Mouse (Mus musculus) erythroblast, embryonic 14.5 days (primary cell): ENCODE data around the gene Trak1. TPM values are rescaled to one million over a fixed set of nuclear protein-coding genes. Genes with fewer than 3 reads are reported as not detected.

Source experiments
- H3K27me3 ChIP-seq: 2 replicates; pipeline ENCODE4 v1.6.1; 2012; ENCODE audit warnings: inconsistent platforms; ENCODE audit not compliant: control insufficient read depth
- H3K36me3 ChIP-seq: 2 replicates; pipeline ENCODE4 v1.6.1; 2012; ENCODE audit warnings: mild to moderate bottlenecking, inconsistent platforms; ENCODE audit not compliant: control insufficient read depth
- H3K4me1 ChIP-seq: 2 replicates; pipeline ENCODE4 v1.6.1; 2012; ENCODE audit warnings: inconsistent platforms; ENCODE audit not compliant: control insufficient read depth
- H3K4me3 ChIP-seq: replicated peaks from 2 replicates; pipeline ENCODE3; 2012; ENCODE audit warnings: moderate library complexity, mild to moderate bottlenecking, inconsistent platforms
- H3K9me3 ChIP-seq: 2 replicates; pipeline ENCODE4 v1.6.1; 2012; ENCODE audit warnings: low read length, inconsistent platforms, mixed read lengths; ENCODE audit not compliant: control insufficient read depth
- GATA1 ChIP-seq: IDR thresholded peaks from 2 replicates; pipeline ENCODE4 v1.6.1; 2012; ENCODE audit warnings: low read length, inconsistent platforms, mixed read lengths
- TAL1 ChIP-seq: IDR thresholded peaks from 3 replicates; pipeline ENCODE4 v1.6.1; 2012; ENCODE audit warnings: low read length, inconsistent platforms, mixed read lengths
- polyA plus RNA-seq: library from polyadenylated mRNA; stranded (reverse); fragments of >175 nt; gene quantifications from 2 replicates; pipeline ENCODE4 v1.2.3, GENCODE M21; 2012

The Trak1 gene
- polyA plus RNA-seq, 1 experiment = 1.2 TPM

DNA sequence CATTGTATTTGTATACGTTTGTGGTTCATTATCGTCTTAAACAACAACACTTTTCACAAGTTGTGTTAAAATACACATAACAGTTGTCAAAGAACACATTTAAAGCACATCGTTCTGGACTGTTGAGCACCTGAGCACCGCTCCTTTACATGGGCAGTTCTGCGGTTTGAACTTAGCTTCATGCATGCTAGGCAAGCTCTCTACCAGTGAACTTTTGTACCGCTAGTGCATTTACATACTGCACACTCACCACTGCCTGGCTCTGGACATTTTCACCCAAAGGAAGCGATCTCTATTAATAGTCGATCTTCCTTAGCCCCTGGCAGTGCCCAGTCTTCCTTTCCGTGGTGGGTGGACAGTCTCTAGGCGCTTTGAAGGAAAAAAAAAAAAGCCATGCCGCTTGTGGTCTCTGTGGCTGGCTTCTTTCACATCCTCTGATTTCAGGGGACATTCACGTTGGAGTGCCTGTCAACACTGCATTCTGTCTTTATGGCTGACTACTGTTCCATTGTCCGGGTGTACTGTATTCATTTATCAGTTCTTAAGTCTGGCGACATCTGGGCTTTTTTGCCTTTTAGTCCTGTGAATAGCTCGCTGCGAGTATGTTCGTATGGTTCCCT lies 84.5 kb downstream of the Trak1 start:
- H3K27me3 ChIP-seq = no peaks in the 10 kb centered on the region
- H3K4me3 ChIP-seq = no peak overlapping the region
- no peaks in the 10 kb centered on the region for H3K36me3 ChIP-seq
- H3K9me3 ChIP-seq = no peaks in the 10 kb centered on the region
- TF ChIP-seq GATA1 = no peak
- TF ChIP-seq TAL1 = no peak
- H3K4me1 ChIP-seq = peaks cover 16% of the 10 kb centered on the region

DNA sequence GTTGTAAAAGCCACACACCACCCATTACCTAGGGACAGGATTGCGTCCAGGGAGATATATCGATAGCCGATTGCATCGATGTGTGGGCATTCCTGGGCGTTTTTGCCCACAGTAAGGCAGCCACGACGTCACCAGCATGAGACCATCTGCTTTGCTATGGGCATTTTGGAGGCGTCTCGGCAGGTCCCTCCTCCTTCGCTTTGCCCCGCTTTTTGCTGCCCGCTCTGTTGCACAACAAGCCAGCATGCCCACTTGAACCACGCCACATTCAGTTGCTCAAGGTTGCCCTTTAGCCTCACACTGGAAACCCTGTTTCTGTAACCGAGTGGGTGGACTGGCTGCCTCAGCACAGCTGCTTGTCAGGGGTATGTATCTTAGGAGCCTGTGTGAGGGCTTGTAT lies 85.3 kb downstream of the Trak1 start:
- no peaks in the 10 kb centered on the region for H3K27me3 ChIP-seq
- H3K36me3 ChIP-seq = no peaks in the 10 kb centered on the region
- TF ChIP-seq GATA1 (no peak), TAL1 (no peak)
- H3K4me3 ChIP-seq = no peak overlapping the region
- no peaks in the 10 kb centered on the region for H3K9me3 ChIP-seq
- H3K4me1 ChIP-seq = peaks cover 16% of the 10 kb centered on the region

DNA sequence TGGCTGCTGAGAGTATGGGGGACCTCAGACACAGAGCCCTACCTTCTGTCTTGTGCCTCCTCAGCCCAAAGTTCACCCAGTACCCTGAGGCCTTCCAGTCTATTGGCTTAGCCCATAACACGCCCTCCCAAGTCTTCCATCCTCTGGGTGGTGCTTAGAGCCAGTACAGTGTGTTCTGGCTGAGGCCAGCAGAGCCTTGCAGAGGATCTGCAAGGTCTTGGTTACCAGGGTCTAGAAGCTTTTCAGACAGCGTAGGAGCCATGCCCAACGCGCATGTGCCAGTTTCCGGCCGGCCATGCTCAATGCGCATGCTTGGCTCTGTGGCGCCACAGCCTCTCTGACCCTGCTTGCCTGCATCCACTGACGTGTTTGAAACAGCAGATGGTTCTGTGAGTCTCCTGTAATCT lies 85.9 kb downstream of the Trak1 start:
- Histone ChIP-seq H3K27me3 (no peaks in the 10 kb centered on the region), H3K9me3 (no peaks in the 10 kb centered on the region), H3K4me3 (no peak overlapping the region), H3K4me1 (peaks cover 16% of the 10 kb centered on the region), H3K36me3 (no peaks in the 10 kb centered on the region)
- no peak for TF ChIP-seq GATA1

DNA sequence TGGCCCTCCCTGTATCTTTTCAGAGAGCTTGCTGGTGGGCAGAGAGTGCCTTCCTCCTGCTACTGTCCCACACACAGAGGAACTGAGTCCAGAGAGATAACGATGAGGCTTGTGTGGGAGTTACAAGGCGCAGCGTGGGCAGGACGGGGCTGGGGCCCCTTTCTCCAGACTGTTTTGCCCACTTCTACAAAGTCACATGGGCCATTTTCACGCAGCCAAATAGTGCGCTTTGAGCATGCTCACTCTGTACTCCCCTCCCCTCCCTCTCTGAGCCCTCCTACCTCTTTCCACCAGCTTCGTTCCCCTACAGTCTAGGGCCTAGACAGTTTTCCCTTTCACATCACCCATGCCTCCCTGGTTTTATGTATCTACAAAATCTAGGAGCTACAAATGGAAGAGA lies 87.3 kb downstream of the Trak1 start:
- Histone ChIP-seq H3K4me1 (peaks cover 16% of the 10 kb centered on the region), H3K9me3 (no peaks in the 10 kb centered on the region), H3K27me3 (no peaks in the 10 kb centered on the region), H3K36me3 (no peaks in the 10 kb centered on the region), H3K4me3 (no peak overlapping the region)
- no peak for TF ChIP-seq GATA1
- TF ChIP-seq TAL1 = no peak

DNA sequence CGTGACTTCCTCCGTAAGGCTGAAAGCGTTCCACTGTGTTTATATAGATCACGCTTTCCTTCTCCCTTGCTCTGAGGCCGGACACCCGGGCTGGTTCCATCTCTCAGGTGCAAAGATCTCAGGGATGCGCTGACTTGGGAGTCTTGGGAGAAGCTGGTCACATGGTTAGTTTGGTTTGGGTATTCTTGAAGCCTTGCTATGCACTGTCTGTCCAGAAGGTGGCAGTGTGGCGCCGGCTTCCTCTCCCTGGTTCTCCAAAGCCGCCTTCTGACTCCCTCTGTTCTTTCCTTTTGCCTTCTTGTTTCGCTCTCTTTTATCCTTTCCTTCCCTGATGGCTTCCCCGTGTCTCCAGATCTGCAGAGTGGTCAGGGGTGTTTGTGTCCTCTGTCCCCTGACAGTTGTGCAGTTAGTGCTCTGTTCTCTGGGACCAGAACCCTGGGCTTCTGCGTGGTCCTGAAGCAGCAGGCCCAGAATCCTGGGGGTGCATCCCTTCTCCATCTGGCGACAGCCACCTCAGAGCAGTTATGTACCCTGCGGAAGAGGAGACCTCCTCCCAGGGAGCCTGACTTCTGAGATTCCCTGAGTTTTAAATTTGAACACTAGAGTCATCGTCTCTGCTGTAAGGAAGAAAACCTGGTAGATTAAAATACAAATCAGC lies 87.9 kb downstream of the Trak1 start:
- TF ChIP-seq GATA1 = no peak
- no peak for TF ChIP-seq TAL1
- Histone ChIP-seq H3K36me3 (no peaks in the 10 kb centered on the region), H3K27me3 (no peaks in the 10 kb centered on the region), H3K4me1 (peaks cover 16% of the 10 kb centered on the region), H3K4me3 (no peak overlapping the region), H3K9me3 (no peaks in the 10 kb centered on the region)

DNA sequence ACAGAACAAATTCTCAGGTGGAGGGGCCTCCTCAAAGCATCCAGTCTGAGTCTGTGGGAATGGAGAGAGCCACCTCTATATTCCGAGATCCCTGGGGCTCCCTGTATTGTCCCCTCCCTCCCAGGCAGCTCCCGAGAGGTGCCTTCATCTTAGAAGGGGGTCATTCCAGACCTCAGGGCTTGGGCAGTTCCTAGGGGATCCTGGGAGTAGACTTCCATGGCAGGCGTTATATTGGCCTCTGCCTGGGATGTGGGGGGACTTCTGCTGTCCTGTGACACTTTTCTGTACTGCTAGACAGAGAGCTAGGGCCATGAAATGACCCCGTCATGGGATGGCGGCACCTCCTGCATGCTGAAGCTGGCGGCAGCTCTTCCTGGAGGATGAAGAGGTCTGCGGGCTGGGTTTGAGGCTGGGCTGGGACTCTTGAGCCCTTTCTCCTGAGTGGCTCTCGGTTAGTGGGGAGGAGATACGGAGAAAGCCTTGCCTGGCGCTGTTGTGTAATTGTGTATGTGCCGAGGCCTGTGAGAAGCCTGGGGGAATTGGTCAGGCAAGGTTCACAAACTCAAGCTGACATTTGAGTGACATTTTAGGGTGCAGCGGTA lies 88.5 kb downstream of the Trak1 start:
- Histone ChIP-seq H3K4me1 (peaks cover 16% of the 10 kb centered on the region), H3K9me3 (no peaks in the 10 kb centered on the region), H3K4me3 (no peak overlapping the region), H3K36me3 (no peaks in the 10 kb centered on the region), H3K27me3 (no peaks in the 10 kb centered on the region)
- no peak for TF ChIP-seq GATA1
- no peak for TF ChIP-seq TAL1

DNA sequence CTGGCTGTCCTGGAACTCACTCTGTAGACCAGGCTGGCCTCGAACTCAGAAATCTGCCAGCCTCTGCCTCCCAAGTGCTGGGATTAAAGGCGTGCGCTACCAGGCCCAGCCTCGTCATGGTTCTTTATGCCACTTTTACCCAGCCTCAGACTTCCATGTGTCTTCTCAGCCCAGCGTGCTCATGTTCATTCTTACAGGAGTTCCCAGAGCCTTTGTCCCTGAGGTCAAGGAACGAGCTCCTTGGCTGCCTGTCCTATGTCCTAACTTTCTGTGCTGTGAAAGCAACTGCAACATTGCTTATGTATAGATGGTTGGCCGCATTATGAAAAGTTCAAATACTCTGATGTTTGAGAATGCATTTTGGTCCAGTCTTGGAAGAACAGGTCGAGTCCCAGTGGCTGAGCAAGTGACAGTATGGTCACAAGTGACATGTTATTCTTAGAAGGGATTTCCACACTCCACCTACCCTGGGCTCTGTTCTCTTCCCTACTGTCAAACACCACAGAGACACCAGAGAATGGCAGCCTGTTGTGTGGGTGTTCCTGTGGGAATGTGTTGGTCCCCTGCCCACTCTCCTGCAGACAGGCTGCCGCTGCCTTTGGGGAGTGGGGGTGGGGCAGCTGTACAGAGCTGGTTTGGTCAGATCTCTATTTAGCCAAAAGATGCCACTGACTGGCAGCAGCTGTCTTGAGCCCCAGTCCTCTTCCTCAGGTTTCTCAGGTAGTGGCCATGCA lies 90.4 kb downstream of the Trak1 start:
- no peaks in the 10 kb centered on the region for H3K36me3 ChIP-seq
- H3K4me3 ChIP-seq = no peak overlapping the region
- no peaks in the 10 kb centered on the region for H3K27me3 ChIP-seq
- peaks cover 16% of the 10 kb centered on the region for H3K4me1 ChIP-seq
- no peaks in the 10 kb centered on the region for H3K9me3 ChIP-seq
- TF ChIP-seq TAL1 = no peak
- no peak for TF ChIP-seq GATA1

DNA sequence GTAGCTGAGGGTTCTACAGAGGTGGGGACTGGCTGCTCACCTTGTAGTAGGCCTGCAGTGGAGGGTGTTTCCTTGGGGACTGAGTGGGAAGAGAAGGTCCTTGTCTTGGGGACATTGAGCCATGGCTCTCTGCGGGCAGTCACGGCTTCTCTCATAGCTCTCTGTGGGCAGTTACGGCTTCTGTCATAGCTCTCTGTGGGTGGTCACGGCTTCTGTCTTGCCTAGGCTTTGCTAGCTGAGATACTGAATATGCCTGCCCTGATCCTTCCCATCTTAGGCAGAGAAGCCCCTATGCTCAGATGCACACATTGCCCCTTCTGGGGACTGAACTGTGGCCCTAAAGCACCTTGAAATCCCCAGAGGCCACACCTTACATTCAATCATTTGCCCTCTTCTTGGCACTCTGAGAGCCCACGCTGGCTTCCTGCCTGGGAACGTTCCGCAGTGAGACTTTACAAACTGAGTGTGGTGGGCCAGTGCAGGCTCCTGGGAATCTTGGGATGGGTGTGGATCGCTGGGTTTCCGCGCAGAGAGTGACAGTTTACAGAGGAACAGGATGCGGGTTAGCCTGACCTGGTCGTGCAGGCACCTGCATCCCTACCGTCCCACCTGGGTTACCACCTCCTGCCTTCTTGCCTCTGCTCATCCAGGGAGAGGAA lies 91.1 kb downstream of the Trak1 start:
- Histone ChIP-seq H3K9me3 (no peaks in the 10 kb centered on the region), H3K4me1 (peaks cover 13% of the 10 kb centered on the region), H3K27me3 (no peaks in the 10 kb centered on the region), H3K4me3 (no peak overlapping the region), H3K36me3 (no peaks in the 10 kb centered on the region)
- TF ChIP-seq GATA1 (no peak), TAL1 (no peak)

DNA sequence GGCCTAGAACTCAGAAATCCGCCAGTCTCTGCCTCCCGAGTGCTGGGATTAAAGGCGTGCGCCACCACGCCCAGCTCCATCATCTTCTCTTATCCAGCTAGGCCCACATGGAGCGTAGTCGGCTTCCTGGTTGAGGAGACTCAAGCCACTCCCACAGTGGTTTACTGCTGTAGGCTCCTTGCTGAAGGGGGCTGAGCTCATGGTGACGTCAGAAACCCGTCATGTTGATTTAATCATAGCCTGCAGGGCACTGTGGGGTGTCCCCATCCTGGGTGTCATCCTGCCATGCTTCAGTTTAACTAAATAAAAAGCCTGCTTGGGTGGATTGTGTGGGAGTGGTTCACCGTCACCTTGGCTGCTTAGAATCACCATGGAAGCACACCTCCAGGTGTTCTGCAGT lies 92.0 kb downstream of the Trak1 start:
- peaks cover 3% of the 10 kb centered on the region for H3K36me3 ChIP-seq
- no peaks in the 10 kb centered on the region for H3K9me3 ChIP-seq
- peaks cover 13% of the 10 kb centered on the region for H3K4me1 ChIP-seq
- TF ChIP-seq GATA1 (no peak), TAL1 (no peak)
- no peak overlapping the region for H3K4me3 ChIP-seq
- no peaks in the 10 kb centered on the region for H3K27me3 ChIP-seq
